ENCODE assay signal across 14 mouse cellular contexts in the genomic region with DNA sequence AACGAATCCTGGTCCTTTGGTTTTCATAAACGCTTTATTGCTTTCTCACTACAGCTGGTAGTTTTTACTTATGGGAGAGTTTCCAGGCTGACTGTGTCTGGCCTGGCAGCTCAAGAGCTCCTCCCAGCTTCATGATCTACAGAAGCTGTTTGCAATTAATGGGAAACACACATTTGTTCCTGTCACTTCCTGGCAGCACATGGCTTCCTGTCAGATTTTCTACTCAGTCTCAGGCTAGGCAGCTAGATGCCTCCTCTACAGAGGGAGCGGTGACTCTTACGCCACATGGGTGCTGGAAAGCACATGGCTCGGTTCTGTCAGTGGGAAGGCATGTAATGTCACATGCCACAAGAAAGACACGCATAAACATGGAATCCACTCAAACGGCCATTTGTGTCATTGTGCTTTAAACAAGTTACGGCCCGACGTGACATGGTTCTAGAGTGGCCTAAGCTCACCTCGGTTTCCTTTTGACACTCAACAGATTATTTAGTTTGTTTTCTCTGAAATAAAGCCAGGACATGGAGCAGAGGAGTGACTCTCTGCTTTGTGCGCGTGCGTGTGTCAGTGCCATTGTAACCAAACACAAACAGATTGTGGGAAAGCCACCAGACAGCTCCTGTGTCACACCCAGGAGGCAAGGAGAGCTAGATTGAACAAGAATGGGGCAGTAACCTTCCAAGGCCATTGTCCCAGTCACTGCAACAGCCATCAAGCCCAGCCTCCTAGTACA. TPM values are rescaled to one million over a fixed set of nuclear protein-coding genes. Genes with fewer than 3 reads are reported as not detected.
DNase-seq lines count a peak whose midpoint lies in the region; ATAC-seq and TF ChIP-seq lines count a peak whose summit lies in the region.
"Had no signal": no experiment of that assay in that cellular context is flagged by ENCODE, and none has a peak within 500 bp of the region (broad histone marks: within the 10 kb centered on the region; RNA-seq: fewer than 3 reads in every experiment).

No protein-coding gene starts in this region.

- no peaks in the 10 kb centered on the region for H3K9me3 ChIP-seq in heart, embryonic 11.5 days (replicated peaks; ENCODE audit: control insufficient read depth, low read length)
- no peaks in the 10 kb centered on the region for H3K9me3 ChIP-seq in forebrain, postnatal 0 days (ENCODE audit: low read length)

- no peak overlapping the region for H3K4me3 ChIP-seq in heart, embryonic 11.5 days (ENCODE audit: low read depth, low read length)
- H3K4me3 ChIP-seq in forebrain, postnatal 0 days (ENCODE audit: low read depth, low read length), result no peak overlapping the region
- H3K4me3 ChIP-seq: erythroblast, embryonic 14.5 days had no signal

- H3K27me3 ChIP-seq in heart, embryonic 11.5 days (ENCODE audit: control insufficient read depth, insufficient read depth, low read length), result no peaks in the 10 kb centered on the region
- H3K27me3 ChIP-seq in forebrain, postnatal 0 days (ENCODE audit: insufficient read depth, low read length), result no peaks in the 10 kb centered on the region
- H3K27me3 ChIP-seq: CH12.LX had no signal

- no peak overlapping the region for H3K4me2 ChIP-seq in heart, embryonic 11.5 days
- no peak overlapping the region for H3K4me2 ChIP-seq in forebrain, postnatal 0 days (ENCODE audit: low read depth)
- H3K4me2 ChIP-seq: midbrain, embryonic 11.5 days had no signal

- H3K27ac ChIP-seq in heart, embryonic 11.5 days (ENCODE audit: low read depth, low read length), result no peak overlapping the region
- H3K27ac ChIP-seq in forebrain, postnatal 0 days (ENCODE audit: low read depth, low read length), result no peak overlapping the region
- H3K27ac ChIP-seq: hindbrain, postnatal 0 days; liver, embryonic 14.5 days had no signal

- TF ChIP-seq CTCF in forebrain, postnatal 0 days (IDR thresholded peaks at IDR 0.05; ENCODE audit: low read depth), result no peak

- H3K36me3 ChIP-seq in heart, embryonic 11.5 days (ENCODE audit: control insufficient read depth, insufficient read depth, low read length), result peaks cover 45% of the 10 kb centered on the region
- peaks cover 12% of the 10 kb centered on the region for H3K36me3 ChIP-seq in forebrain, postnatal 0 days (ENCODE audit: insufficient read depth)

- no peak overlapping the region for H3K9ac ChIP-seq in heart, embryonic 11.5 days (ENCODE audit: low read depth, low read length)
- H3K9ac ChIP-seq in forebrain, postnatal 0 days, result no peak overlapping the region
- H3K9ac ChIP-seq: liver, embryonic 14.5 days had no signal

- no peak for ATAC-seq in heart, embryonic 11.5 days (replicated peaks; ENCODE audit: insufficient number of reproducible peaks, low FRiP score, low TSS enrichment)
- ATAC-seq in forebrain, postnatal 0 days, result peak; percentile 92
- ATAC-seq: hindbrain, postnatal 0 days had no signal

- DNase-seq in heart, adult 11 months, result peak; percentile 97
- DNase-seq in layer of hippocampus, postnatal 36 days, result peak; percentile 5 to 16
- no peak for DNase-seq in layer of hippocampus, adult 11-12 months (ENCODE audit: low spot score)
- DNase-seq in forebrain, postnatal 0 days, result peak; percentile 43
- DNase-seq in testis, postnatal 14 days (ENCODE audit: low spot score), result no peak
- no peak for DNase-seq in cerebellum, adult 9-10 months
- DNase-seq: adrenal gland, adult 8-10 months; spleen, adult 18-20 months had no signal

- H3K4me1 ChIP-seq in heart, embryonic 11.5 days (ENCODE audit: control insufficient read depth, insufficient read depth, low read length), result no peaks in the 10 kb centered on the region
- H3K4me1 ChIP-seq in forebrain, postnatal 0 days (ENCODE audit: insufficient read depth), result no peaks in the 10 kb centered on the region

- WGBS in heart, embryonic 11.5 days (ENCODE audit: insufficient replicate concordance), result 91% methylated on average over 14 of the region's 14 CpGs
- WGBS in forebrain, postnatal 0 days, result 80% methylated on average over 14 of the region's 14 CpGs

RNA-seq across cellular contexts. Expression of gene Mtap, which starts 36.1 kb away (rescaled TPM):
- polyA plus RNA-seq in heart, embryonic 11.5 days (2014; fragmentation: Nextera tagmentation; extraction: Ambion mirVana), result 76.8 and 78.2 TPM in 2 replicates
- total RNA-seq in layer of hippocampus, postnatal 36 days (2021), result 10 to 100 TPM in 1 of 2 experiments, 1 to 10 TPM in 1; 9.7 to 10.2 TPM
- 8.1 and 10.9 TPM in 2 replicates for total RNA-seq in forebrain, postnatal 0 days (2014; rRNA removed)
- 17.0 and 18.0 TPM in 2 replicates for polyA plus RNA-seq in forebrain, postnatal 0 days (2015; fragmentation: Nextera tagmentation; extraction: Ambion mirVana)
- total RNA-seq: CH12.LX had no signal
- polyA plus RNA-seq: erythroblast, embryonic 14.5 days had no signal

Comparison
In these comparisons a context has a peak if more than half of its experiments do, and no peak if none do; other contexts are left out.
1. DNase-seq: peak in heart, adult 11 months (single experiment), layer of hippocampus, postnatal 36 days (2 of 2) and forebrain, postnatal 0 days (single experiment); none in layer of hippocampus, adult 11-12 months (single experiment), testis, postnatal 14 days (single experiment) and cerebellum, adult 9-10 months (single experiment).